Mouse (Mus musculus) limb, embryonic 14.5 days (tissue): ENCODE measurements around the gene Myo5c. TPM values are rescaled to one million over a fixed set of nuclear protein-coding genes. Genes with fewer than 3 reads are reported as not detected.

Experiments used
- ATAC-seq: fragments of 200-750 bp; cut with Nextera tagmentation; 2 replicates; pipeline ENCODE4 v1.8.0; 2017; ENCODE audit warnings: low read depth, moderate number of reproducible peaks, moderate TSS enrichment; ENCODE audit not compliant: low FRiP score
- DNase-seq: peaks from one replicate; pipeline ENCODE4 v3.0.0-alpha.2; 2015; ENCODE audit warnings: low spot score
- H3K27ac ChIP-seq: fragments of 300-500 bp; sonication (generic); replicated peaks from 2 replicates; pipeline ENCODE4 v1.5.1; 2014; ENCODE audit warnings: low read depth, mild to moderate bottlenecking, low read length, moderate library complexity, mixed read lengths
- H3K27me3 ChIP-seq: fragments of 300-500 bp; sonication (generic); 2 replicates; pipeline ENCODE4 v1.6.1; 2014; ENCODE audit warnings: low read length, mixed read lengths; ENCODE audit not compliant: control insufficient read depth, insufficient read depth
- H3K36me3 ChIP-seq: fragments of 300-500 bp; sonication (generic); 2 replicates; pipeline ENCODE4 v1.6.1; 2014; ENCODE audit warnings: mild to moderate bottlenecking, low read length, moderate library complexity, mixed read lengths; ENCODE audit not compliant: control insufficient read depth, insufficient read depth
- H3K4me1 ChIP-seq: fragments of 300-500 bp; sonication (generic); 2 replicates; pipeline ENCODE4 v1.6.1; 2014; ENCODE audit warnings: antibody characterized with exemption, low read length, mixed read lengths; ENCODE audit not compliant: control insufficient read depth, insufficient read depth
- H3K4me2 ChIP-seq: fragments of 300-500 bp; sonication (generic); replicated peaks from 2 replicates; pipeline ENCODE4 v1.6.1; 2014; ENCODE audit warnings: low read depth, mild to moderate bottlenecking, low read length, moderate library complexity; ENCODE audit not compliant: severe bottlenecking
- H3K4me3 ChIP-seq: fragments of 300-500 bp; sonication (generic); replicated peaks from 2 replicates; pipeline ENCODE4 v1.5.1; 2014; ENCODE audit warnings: low read length
- H3K9ac ChIP-seq: fragments of 300-500 bp; sonication (generic); 2 replicates; pipeline ENCODE4 v1.6.1; 2014; ENCODE audit warnings: mild to moderate bottlenecking, low read depth, low read length, moderate library complexity; ENCODE audit not compliant: severe bottlenecking
- H3K9me3 ChIP-seq: fragments of 300-500 bp; sonication (generic); 2 replicates; pipeline ENCODE4 v1.6.1; 2016; ENCODE audit warnings: low read length; ENCODE audit not compliant: control insufficient read depth
- POLR2A ChIP-seq: fragments of 200-500 bp; IDR thresholded peaks from 2 replicates; pipeline ENCODE4 v1.8.0; 2012; ENCODE audit warnings: inconsistent platforms, mild to moderate bottlenecking, moderate library complexity, borderline replicate concordance; ENCODE audit not compliant: insufficient read depth, insufficient read length; ENCODE audit errors: extremely low read depth
- WGBS: fragments of 180-500 bp; shearing (Covaris S2); extraction: QIAGEN DNeasy Blood & Tissue Kit; methylation state at CpG from one replicate; pipeline ENCODE4 v1.1.7; 2014; 5-methylcytosine and 5-hydroxymethylcytosine counted together
- polyA plus RNA-seq, 2 experiments: library from polyadenylated mRNA; depleted of rRNA in 1 of 2; stranded (reverse) in 1 of 2; unstranded in 1 of 2; fragments of >200 nt; fragmentation: Nextera tagmentation in 1 of 2; extraction: Ambion mirVana in 1 of 2; gene quantifications; 2 replicates each; pipeline versions ENCODE4 v1.2.1 to v1.2.3; 2012 to 2014

The Myo5c gene
- polyA plus RNA-seq, 2 experiments = 0.15 to 0.52 TPM

DNA sequence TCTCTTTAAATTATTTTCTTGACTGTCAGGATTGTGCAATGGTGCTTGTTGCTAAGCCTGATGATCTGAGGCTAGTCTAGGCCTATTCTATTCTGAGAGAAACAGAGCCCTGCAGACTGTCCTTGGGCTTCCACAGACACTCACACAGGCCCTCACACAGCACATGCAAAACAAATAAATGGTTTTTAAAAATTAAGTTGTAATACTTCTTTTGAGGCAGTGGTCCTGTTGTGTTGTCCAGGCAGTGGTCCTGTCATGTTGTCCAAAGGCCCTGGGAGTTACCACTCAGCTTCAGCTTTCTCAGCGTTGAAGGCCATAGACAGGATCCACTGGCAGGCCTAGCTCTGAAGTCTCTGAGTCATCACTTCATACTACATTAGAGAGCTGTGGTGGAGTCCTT is 30.3 kb upstream of the Myo5c start:
- Histone ChIP-seq H3K27ac (no peak overlapping the region), H3K4me1 (no peaks in the 10 kb centered on the region), H3K4me3 (no peak overlapping the region), H3K4me2 (no peak overlapping the region), H3K27me3 (no peaks in the 10 kb centered on the region), H3K9me3 (no peaks in the 10 kb centered on the region), H3K36me3 (peaks cover 36% of the 10 kb centered on the region), H3K9ac (no peak overlapping the region)
- DNase-seq = no peak
- ATAC-seq = no peak
- TF ChIP-seq POLR2A = no peak
- 100% methylated on average over 1 of the region's 1 CpGs for WGBS

- Histone ChIP-seq H3K4me2 (no peak overlapping the region), H3K4me1 (no peaks in the 10 kb centered on the region), H3K4me3 (no peak overlapping the region), H3K9ac (no peak overlapping the region), H3K9me3 (no peaks in the 10 kb centered on the region), H3K27ac (no peak overlapping the region), H3K27me3 (no peaks in the 10 kb centered on the region), H3K36me3 (peaks cover 34% of the 10 kb centered on the region)
- 97% methylated on average over 2 of the region's 2 CpGs for WGBS
- no peak for TF ChIP-seq POLR2A
- ATAC-seq (no peak), DNase-seq (no peak)
Measured at GRCm38 (mm10) chr9:75202036-75202435, 29.8 kb upstream of the Myo5c start.

- Histone ChIP-seq H3K4me2 (no peak overlapping the region), H3K27ac (no peak overlapping the region), H3K36me3 (peaks cover 15% of the 10 kb centered on the region), H3K9me3 (no peaks in the 10 kb centered on the region), H3K4me1 (0 out of 2 replicates have a peak, but pooled peaks cover 4% of the 10 kb centered on the region), H3K27me3 (no peaks in the 10 kb centered on the region), H3K9ac (no peak overlapping the region), H3K4me3 (no peak overlapping the region)
- no peak for ATAC-seq
- WGBS = 91% methylated on average over 1 of the region's 1 CpGs
- no peak for TF ChIP-seq POLR2A
- DNase-seq = no peak
Measured at GRCm38 (mm10) chr9:75209246-75209645, 22.6 kb upstream of the Myo5c start.

DNA sequence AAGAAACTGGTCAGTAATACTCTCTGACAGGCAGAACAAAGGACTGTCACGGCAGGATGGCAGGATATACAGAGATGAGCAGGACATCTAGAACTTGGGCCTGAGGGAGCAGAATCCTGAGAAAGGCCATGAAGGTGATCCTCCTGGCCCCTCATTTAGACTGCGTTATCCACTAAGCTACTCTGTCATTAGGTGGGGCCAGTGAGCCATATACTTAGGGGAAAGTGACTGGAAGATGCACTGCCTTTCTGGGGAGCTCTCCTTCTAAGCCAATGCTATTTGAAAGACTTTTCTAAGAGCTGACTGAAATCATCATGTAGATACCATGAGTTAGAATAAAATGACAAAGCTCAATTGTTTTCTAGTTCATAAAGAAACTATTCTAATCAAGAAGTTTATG is 21.6 kb upstream of the Myo5c start:
- Histone ChIP-seq H3K4me1 (0 out of 2 replicates have a peak, but pooled peaks cover 4% of the 10 kb centered on the region), H3K27ac (no peak overlapping the region), H3K9ac (no peak overlapping the region), H3K4me2 (no peak overlapping the region), H3K36me3 (peaks cover 22% of the 10 kb centered on the region), H3K9me3 (no peaks in the 10 kb centered on the region), H3K27me3 (no peaks in the 10 kb centered on the region), H3K4me3 (no peak overlapping the region)
- 69% methylated on average over 2 of the region's 2 CpGs for WGBS
- no peak for TF ChIP-seq POLR2A
- DNase-seq = no peak
- no peak for ATAC-seq

- Histone ChIP-seq H3K36me3 (peaks cover 37% of the 10 kb centered on the region), H3K9ac (no peak overlapping the region), H3K4me2 (no peak overlapping the region), H3K4me3 (no peak overlapping the region), H3K4me1 (0 out of 2 replicates have a peak, but pooled peaks cover 4% of the 10 kb centered on the region), H3K27me3 (no peaks in the 10 kb centered on the region), H3K27ac (no peak overlapping the region), H3K9me3 (no peaks in the 10 kb centered on the region)
- WGBS = 93% methylated on average over 11 of the region's 11 CpGs
- DNase-seq (no peak), ATAC-seq (no peak)
- TF ChIP-seq POLR2A = no peak
Measured at GRCm38 (mm10) chr9:75214743-75215413, 16.9 kb upstream of the Myo5c start.

GRCm38 (mm10) chr9:75219942-75220341 is 11.9 kb upstream of the Myo5c start:
- Histone ChIP-seq H3K9ac (no peak overlapping the region), H3K27me3 (no peaks in the 10 kb centered on the region), H3K4me2 (no peak overlapping the region), H3K36me3 (peaks cover 27% of the 10 kb centered on the region), H3K4me1 (no peaks in the 10 kb centered on the region), H3K4me3 (no peak overlapping the region), H3K9me3 (no peaks in the 10 kb centered on the region), H3K27ac (no peak overlapping the region)
- no peak for TF ChIP-seq POLR2A
- 74% methylated on average over 5 of the region's 5 CpGs for WGBS
- ATAC-seq (no peak), DNase-seq (no peak)
